Mouse (Mus musculus) lung, postnatal 0 days (tissue): ENCODE data around the gene Hes2.

Experiments used
- CTCF ChIP-seq: IDR thresholded peaks from 2 replicates; pipeline ENCODE4 v1.5.1; 2016; ENCODE audit warnings: antibody characterized with exemption, mild to moderate bottlenecking
- EP300 ChIP-seq: IDR thresholded peaks from 2 replicates; pipeline ENCODE4 v1.6.1; 2016; ENCODE audit warnings: antibody characterized with exemption, mild to moderate bottlenecking, control low read depth

DNA sequence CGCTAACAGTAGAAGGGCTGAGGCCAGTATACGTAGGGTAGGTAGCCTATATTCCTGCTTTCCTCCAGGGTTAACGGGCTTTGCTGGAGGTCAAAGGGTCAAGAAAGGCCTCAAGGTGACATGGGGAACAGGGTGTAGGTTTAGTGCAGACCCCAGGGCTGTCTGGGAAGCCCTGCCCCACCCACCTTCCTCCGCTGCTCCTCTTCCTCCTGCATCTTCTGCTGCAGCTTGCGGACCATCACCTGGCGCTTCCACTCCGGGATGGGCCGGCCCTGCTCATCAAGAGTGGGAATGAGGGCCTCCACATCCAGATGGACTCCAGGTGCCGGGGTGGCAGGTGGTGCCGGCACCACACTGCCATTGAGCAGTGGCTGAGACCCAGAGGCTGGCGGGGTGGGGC, 30.8 kb upstream of the Hes2 start:
- TF ChIP-seq EP300 (no peak), CTCF (no peak)
